Mouse (Mus musculus) MEL (cell line): ENCODE measurements around the gene Arhgap24.

Experiments used
- CTCF ChIP-seq, 3 experiments: IDR thresholded peaks in 2 of 3; conservative IDR thresholded peaks in 1 of 3; 2 replicates each; pipeline ENCODE4 v1.5.1; 2011 to 2012; ENCODE audit warnings: low read length in 3 of 3, low read depth in 2 of 3, mild to moderate bottlenecking in 2 of 3, improper control_type of control experiment in 1 of 3, inconsistent platforms in 1 of 3, mixed read lengths in 1 of 3, moderate library complexity in 1 of 3; ENCODE audit not compliant: control insufficient read depth in 1 of 3, insufficient read depth in 1 of 3, poor library complexity in 1 of 3, severe bottlenecking in 1 of 3
- MAFK ChIP-seq: IDR thresholded peaks from 2 replicates; pipeline ENCODE4 v1.6.1; 2011; ENCODE audit warnings: low read depth, mild to moderate bottlenecking, low read length, improper control_type of control experiment, borderline replicate concordance
- MAX ChIP-seq: IDR thresholded peaks from 2 replicates; pipeline ENCODE4 v1.6.1; 2011; ENCODE audit warnings: low read length, improper control_type of control experiment
- POLR2A ChIP-seq, 2 experiments: IDR thresholded peaks; 2 replicates each; pipeline ENCODE4 v1.6.1; 2011 to 2012; ENCODE audit warnings: low read length in 2 of 2, mild to moderate bottlenecking in 2 of 2, control low read depth in 1 of 2, improper control_type of control experiment in 1 of 2, low read depth in 1 of 2, moderate library complexity in 1 of 2; ENCODE audit not compliant: control insufficient read depth in 1 of 2, insufficient read depth in 1 of 2, poor library complexity in 1 of 2
- USF1 ChIP-seq: IDR thresholded peaks from 2 replicates; pipeline ENCODE4 v1.6.1; 2014; ENCODE audit warnings: low read depth, mild to moderate bottlenecking, inconsistent platforms, low read length, improper control_type of control experiment, moderate library complexity

GRCm38 (mm10) chr5:102478076-102478475 lies 3.1 kb upstream of the Arhgap24 start:
- TF ChIP-seq MAX (no peak), MAFK (no peak), POLR2A (IDR thresholded peaks at IDR 0.05; ENCODE audit: control insufficient read depth in 1 of 2, insufficient read depth in 1 of 2, low read depth in 1 of 2, low read length in 2 of 2, poor library complexity in 1 of 2) (no peak), CTCF (IDR thresholded peaks at IDR 0.05 in 2 of 3, conservative IDR thresholded peaks at IDR 0.05 in 1 of 3; ENCODE audit: control insufficient read depth in 1 of 3, insufficient read depth in 1 of 3, low read depth in 2 of 3, low read length in 3 of 3, poor library complexity in 1 of 3, severe bottlenecking in 1 of 3) (no peak), USF1 (no peak)
